Mouse (Mus musculus): Measurements from ENCODE around the gene Asxl1. TPM values are rescaled to one million over a fixed set of nuclear protein-coding genes. Genes with fewer than 3 reads are reported as not detected.

The Asxl1 gene
- total RNA-seq, 2 experiments from 2014 or later: 37.2 to 37.7 TPM

DNA sequence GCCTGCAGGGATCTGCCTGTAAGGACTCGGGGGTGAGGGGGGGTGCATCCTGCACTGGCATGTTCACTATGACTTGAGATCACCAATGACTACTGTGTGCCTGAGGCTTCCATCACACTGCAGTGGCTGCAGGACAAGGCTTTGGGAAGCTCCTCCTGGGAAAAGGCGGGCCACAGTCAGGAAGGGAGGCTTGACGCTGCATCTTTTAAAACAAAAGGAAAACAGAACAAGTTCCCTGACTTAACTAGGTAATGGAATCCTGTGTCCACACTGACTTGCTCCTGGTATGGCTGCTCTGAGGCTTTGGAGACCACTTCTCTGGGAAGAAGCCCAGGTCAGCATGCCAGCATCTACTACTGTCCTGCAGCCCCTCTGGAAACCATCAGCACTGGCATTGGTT lies 63.3 kb downstream of the Asxl1 start:
- no peak for DNase-seq (ENCODE audit: low spot score in 2 of 2)

DNA sequence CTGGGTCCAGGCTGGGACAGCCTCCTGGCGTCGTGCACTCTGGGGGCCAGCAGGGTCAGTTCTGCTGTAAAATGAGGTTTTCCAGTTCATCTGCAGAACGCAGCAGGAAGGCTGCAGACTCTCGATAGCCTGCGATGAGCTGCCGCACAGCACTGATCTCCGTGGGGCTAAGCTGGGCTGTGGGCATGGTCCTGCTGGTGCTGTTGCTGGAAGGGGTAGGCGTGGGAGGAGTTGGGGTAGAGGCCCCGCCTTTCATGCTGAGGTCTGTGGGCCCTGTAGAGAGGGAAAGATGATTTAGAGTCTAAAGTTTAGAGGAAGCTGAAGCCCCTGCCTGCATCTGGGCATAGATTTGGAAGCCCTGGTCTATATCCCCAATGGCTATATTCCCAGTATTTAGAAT lies 65.9 kb downstream of the Asxl1 start:
- no peak for DNase-seq (ENCODE audit: low spot score in 2 of 2)

DNA sequence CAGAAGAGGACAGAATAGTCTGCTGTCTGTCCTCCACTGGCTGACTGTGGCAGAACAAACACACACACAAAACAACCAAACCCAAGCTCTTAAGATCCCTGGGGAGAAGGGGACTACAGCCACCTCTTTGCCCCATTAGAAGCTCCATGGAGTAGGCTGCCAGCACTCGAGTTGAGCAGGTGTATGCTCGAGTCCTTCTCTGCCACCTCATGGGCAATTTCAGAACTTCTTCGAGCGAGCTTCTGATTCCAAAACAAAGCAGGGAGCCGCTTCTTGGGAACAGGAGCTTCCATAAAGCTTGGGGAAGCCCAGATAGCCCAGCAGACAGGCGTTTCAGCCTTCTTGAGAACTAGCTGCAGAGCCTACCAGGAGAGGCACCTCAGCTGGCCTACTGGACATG lies 66.9 kb downstream of the Asxl1 start:
- DNase-seq (ENCODE audit: low spot score in 2 of 2): no peak

- DNase-seq (ENCODE audit: low spot score in 2 of 2): no peak
These were observed 69.0 kb downstream of the Asxl1 start for GRCm38 (mm10) chr2:153414607-153415006.

DNA sequence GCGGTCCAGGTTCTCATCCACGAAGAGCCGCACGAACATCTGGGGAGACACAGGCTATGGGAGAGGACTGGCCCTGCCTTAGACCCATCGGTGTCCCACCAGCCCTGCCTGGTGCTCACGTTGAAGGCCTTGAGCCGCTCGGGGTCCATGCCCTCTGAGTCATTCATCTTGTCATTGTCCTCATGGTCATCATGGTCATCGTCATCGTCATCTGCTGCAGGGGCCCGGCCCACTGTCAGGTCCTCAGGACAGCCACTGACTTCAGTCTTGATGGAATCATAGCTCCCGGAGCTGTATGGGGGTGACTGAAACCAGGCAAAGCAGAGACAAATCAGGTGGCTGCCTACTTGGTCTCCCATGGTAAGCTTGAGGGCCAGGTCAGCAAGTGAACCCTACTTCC lies 72.2 kb downstream of the Asxl1 start:
- DNase-seq (ENCODE audit: low spot score in 2 of 2): no peak

GRCm38 (mm10) chr2:153418381-153418780 lies 72.8 kb downstream of the Asxl1 start:
- DNase-seq (ENCODE audit: low spot score in 2 of 2): no peak

DNA sequence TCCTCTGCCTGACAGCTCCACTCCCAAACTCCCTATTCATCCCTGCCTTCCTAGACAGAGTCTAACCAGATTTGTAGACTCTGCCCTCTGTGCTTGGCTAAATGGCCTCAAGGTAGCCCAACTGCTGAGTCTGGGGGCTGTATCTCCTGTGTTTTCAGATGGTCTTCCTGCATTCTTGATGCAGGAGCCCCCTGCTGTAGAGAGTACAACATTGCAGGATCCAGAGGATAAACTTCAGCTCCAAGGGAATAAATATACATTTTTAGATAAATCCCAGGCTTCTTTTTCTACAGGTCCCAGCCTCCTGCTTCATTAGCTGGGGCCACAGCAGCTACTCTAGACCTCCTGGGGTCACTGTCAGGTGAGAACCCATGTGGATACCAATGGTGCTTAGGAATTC lies 75.6 kb downstream of the Asxl1 start:
- no peak for DNase-seq (ENCODE audit: low spot score in 2 of 2)

DNA sequence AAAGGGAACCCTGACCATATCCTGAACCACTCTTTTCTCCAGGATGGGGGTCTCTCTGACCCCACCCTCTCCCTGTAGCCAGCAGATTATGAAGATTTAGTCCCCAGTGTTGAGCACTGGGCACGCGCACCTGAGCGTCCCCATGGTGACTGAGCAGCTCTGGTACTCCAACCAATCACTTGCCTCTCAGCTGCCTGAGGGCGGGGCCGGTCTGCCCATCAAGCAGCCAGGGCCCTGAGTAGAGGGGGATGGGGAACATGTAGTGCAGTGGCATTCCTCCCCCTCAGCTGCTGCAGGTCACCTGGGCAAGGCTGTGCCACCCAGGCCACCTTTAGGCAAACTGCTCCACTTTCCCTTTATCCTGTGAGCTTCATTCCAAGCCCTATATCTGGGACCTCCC lies 76.4 kb downstream of the Asxl1 start:
- DNase-seq (ENCODE audit: low spot score in 2 of 2): peak in 1 of 2 experiments; percentile 60

GRCm38 (mm10) chr2:153423113-153423512 lies 77.5 kb downstream of the Asxl1 start:
- no peak for DNase-seq (ENCODE audit: low spot score in 2 of 2)

- no peak for DNase-seq (ENCODE audit: low spot score in 2 of 2)
These were observed 78.9 kb downstream of the Asxl1 start for GRCm38 (mm10) chr2:153424557-153424956.

GRCm38 (mm10) chr2:153425124-153425844 lies 79.7 kb downstream of the Asxl1 start:
- DNase-seq (ENCODE audit: low spot score in 2 of 2): no peak

DNA sequence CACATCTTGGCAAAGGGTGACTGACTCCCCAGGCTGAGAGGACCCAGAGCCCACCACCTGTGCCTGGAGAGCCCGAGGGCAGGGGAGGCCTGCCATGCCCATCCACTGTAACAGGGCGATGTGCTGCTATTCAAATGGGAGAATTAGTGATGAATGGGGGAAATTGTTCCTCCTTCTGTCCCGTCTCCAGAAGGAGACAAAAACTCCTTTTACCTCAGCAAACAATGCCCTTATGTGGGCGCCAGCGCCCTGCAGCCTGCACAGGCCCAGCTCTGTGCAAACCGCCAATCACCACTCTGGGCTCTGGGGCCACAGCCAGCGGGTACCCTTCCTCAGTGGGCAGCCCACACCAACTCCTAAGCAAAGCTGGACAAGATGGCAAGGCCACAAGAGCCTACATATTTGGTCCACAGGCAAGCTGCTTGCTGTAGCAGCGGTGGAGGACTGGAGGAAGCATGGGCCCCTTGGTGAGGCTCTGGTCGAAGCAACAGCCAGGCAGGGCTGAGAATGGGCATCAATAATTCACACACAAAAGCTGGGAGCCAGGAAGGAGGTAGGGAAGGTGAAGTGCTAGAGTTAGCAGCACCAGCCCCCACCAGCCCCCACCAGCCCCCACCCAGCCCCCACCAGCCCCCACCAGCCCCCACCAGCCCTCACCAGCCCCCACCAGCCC lies 80.5 kb downstream of the Asxl1 start:
- peak; percentile 60 to 63 for DNase-seq (ENCODE audit: low spot score in 2 of 2)

DNA sequence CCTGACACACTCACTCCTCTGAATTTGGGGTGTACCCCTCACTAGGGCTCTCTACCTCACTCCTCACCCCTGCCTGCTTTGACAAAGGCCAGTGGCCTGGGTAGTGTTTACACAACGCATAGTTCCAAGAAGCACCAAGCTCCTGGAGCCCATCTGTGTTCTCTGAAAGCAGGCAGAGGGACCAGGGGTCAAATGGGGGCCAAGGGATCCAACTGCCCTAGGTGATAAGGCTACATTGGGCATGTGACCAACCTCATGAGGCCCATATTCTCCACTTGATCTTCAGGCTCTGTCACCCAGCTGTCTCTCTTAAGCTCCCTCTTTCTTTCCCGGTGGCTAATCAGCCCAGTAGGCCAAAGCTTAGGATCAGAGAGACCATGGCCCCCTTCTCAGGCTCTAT lies 81.3 kb downstream of the Asxl1 start:
- no peak for DNase-seq (ENCODE audit: low spot score in 2 of 2)

- no peak for DNase-seq (ENCODE audit: low spot score in 2 of 2)
These were observed 82.9 kb downstream of the Asxl1 start for GRCm38 (mm10) chr2:153428485-153428884.

- DNase-seq (ENCODE audit: low spot score in 2 of 2): no peak
These were observed 84.9 kb downstream of the Asxl1 start for GRCm38 (mm10) chr2:153430571-153430970.

GRCm38 (mm10) chr2:153432492-153432891 lies 86.9 kb downstream of the Asxl1 start:
- DNase-seq (ENCODE audit: low spot score in 2 of 2): no peak

DNA sequence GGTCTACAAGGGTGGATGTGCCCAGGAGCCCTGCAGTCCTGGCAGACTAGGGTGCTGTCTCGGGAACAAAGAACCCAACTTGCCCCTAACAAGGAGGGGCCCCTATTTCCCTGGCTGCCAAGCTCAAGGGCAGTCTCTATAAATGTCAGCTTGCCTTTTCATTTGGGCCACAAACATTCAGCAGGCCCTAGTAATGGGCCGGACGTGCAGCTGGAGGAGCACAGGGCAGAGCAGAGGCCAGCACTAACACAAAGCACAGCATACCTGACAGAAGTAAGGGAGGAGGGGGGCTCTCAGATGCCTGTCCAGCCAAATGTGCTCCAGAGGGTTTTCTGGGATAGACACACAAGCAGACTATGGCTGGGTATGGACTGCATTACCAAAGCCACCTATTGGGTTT lies 88.2 kb downstream of the Asxl1 start:
- no peak for DNase-seq (ENCODE audit: low spot score in 2 of 2)

GRCm38 (mm10) chr2:153434880-153435831 lies 89.5 kb downstream of the Asxl1 start:
- DNase-seq (ENCODE audit: low spot score in 2 of 2): no peak

GRCm38 (mm10) chr2:153436641-153437305 lies 91.1 kb downstream of the Asxl1 start:
- DNase-seq (ENCODE audit: low spot score in 2 of 2): no peak

- no peak for DNase-seq (ENCODE audit: low spot score in 2 of 2)
These were observed 91.7 kb downstream of the Asxl1 start for GRCm38 (mm10) chr2:153437306-153437659.

GRCm38 (mm10) chr2:153440755-153441154 lies 95.1 kb downstream of the Asxl1 start:
- DNase-seq (ENCODE audit: low spot score in 2 of 2): no peak

Data from layer of hippocampus, postnatal 10 days (tissue).